Mouse (Mus musculus): Measurements from ENCODE around the gene Zglp1. TPM values are rescaled to one million over a fixed set of nuclear protein-coding genes. Genes with fewer than 3 reads are reported as not detected.

Gene Zglp1
- polyA plus RNA-seq, 1 experiment from 2014 or later = 0.78 TPM

- no peaks in the 10 kb centered on the region for H3K4me1 ChIP-seq (ENCODE audit: control insufficient read depth, insufficient read depth, low read length)
- H3K27me3 ChIP-seq (ENCODE audit: control insufficient read depth, insufficient read depth, low read depth, low read length) = peaks cover 18% of the 10 kb centered on the region
- WGBS = 93% methylated on average over 4 of the region's 4 CpGs
Observed at GRCm38 (mm10) chr9:21043563-21043962, 23.3 kb downstream of the Zglp1 start.

GRCm38 (mm10) chr9:21041308-21041707 is 25.6 kb downstream of the Zglp1 start:
- Histone ChIP-seq H3K27me3 (ENCODE audit: control insufficient read depth, insufficient read depth, low read depth, low read length) (peaks cover 41% of the 10 kb centered on the region), H3K9ac (ENCODE audit: low read depth, low read length) (no peak overlapping the region), H3K36me3 (ENCODE audit: control insufficient read depth, insufficient read depth, low read length) (no peaks in the 10 kb centered on the region), H3K4me3 (ENCODE audit: low read depth, low read length) (no peak overlapping the region), H3K27ac (ENCODE audit: low read length) (no peak overlapping the region), H3K9me3 (replicated peaks; ENCODE audit: control insufficient read depth, low read length, poor library complexity, severe bottlenecking) (no peaks in the 10 kb centered on the region), H3K4me2 (ENCODE audit: low read length) (no peak overlapping the region), H3K4me1 (ENCODE audit: control insufficient read depth, insufficient read depth, low read length) (peaks cover 18% of the 10 kb centered on the region)
- 52% methylated on average over 4 of the region's 4 CpGs for WGBS
- ATAC-seq = no peak

More at GRCm38 (mm10) chr9:21043563-21043962, 23.3 kb downstream of the Zglp1 start:
- no peak for ATAC-seq
- Histone ChIP-seq H3K9me3 (replicated peaks; ENCODE audit: control insufficient read depth, low read length, poor library complexity, severe bottlenecking) (no peaks in the 10 kb centered on the region), H3K4me3 (ENCODE audit: low read depth, low read length) (no peak overlapping the region), H3K9ac (ENCODE audit: low read depth, low read length) (no peak overlapping the region), H3K4me2 (ENCODE audit: low read length) (no peak overlapping the region), H3K27ac (ENCODE audit: low read length) (no peak overlapping the region), H3K36me3 (ENCODE audit: control insufficient read depth, insufficient read depth, low read length) (no peaks in the 10 kb centered on the region)

DNA sequence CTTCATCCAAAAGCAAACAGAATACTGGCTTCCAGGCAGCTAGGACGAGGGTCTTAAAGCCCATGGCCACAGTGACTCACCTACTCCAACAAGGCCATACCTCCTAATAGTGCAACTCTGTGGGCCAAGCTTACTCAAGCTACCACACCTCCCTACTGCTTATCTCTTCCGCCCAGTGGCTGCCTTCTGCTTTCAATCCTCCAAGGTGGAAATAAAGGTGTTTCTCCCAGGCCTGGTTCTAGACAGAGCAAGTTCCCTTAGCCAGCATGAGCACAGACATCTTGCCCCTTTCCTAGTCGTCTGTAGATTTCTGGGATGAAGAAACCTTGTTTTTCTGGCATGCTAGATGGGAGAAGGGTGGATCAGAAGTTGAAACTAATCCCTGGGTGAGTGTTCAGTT is 27.1 kb downstream of the Zglp1 start:
- peaks cover 55% of the 10 kb centered on the region for H3K27me3 ChIP-seq (ENCODE audit: control insufficient read depth, insufficient read depth, low read depth, low read length)
- no peak for ATAC-seq
- no peak overlapping the region for H3K9ac ChIP-seq (ENCODE audit: low read depth, low read length)
- H3K9me3 ChIP-seq (replicated peaks; ENCODE audit: control insufficient read depth, low read length, poor library complexity, severe bottlenecking) = no peaks in the 10 kb centered on the region
- WGBS = 70% methylated on average over 3 of the region's 3 CpGs
- H3K27ac ChIP-seq (ENCODE audit: low read length) = no peak overlapping the region
- H3K4me1 ChIP-seq (ENCODE audit: control insufficient read depth, insufficient read depth, low read length) = peaks cover 26% of the 10 kb centered on the region
- H3K4me3 ChIP-seq (ENCODE audit: low read depth, low read length) = no peak overlapping the region
- no peak overlapping the region for H3K4me2 ChIP-seq (ENCODE audit: low read length)
- H3K36me3 ChIP-seq (ENCODE audit: control insufficient read depth, insufficient read depth, low read length) = no peaks in the 10 kb centered on the region

DNA sequence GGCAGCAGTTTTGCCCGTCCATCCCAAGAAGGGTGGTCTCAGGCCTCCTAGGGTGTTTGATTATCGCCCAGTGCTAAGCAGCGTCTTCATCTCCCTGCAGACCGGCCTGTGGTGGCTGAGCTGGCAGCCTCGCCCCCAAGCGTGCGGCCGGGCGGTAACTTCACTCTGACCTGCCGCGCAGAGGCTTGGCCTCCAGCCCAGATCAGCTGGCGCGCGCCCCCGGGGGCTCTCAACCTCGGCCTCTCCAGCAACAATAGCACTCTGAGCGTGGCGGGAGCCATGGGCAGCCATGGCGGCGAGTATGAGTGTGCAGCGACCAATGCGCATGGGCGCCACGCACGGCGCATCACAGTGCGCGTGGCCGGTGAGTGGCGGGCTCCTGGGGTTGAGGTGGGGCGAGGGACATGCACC is 29.4 kb downstream of the Zglp1 start:
- no peaks in the 10 kb centered on the region for H3K36me3 ChIP-seq (ENCODE audit: control insufficient read depth, insufficient read depth, low read length)
- 1% methylated on average over 31 of the region's 31 CpGs for WGBS
- peaks cover 74% of the 10 kb centered on the region for H3K27me3 ChIP-seq (ENCODE audit: control insufficient read depth, insufficient read depth, low read depth, low read length)
- peak overlapping the region; percentile 86 for H3K4me2 ChIP-seq (ENCODE audit: low read length)
- H3K4me3 ChIP-seq (ENCODE audit: low read depth, low read length) = peak overlapping the region; percentile 57
- no peaks in the 10 kb centered on the region for H3K9me3 ChIP-seq (replicated peaks; ENCODE audit: control insufficient read depth, low read length, poor library complexity, severe bottlenecking)
- peak overlapping the region; percentile 84 for H3K9ac ChIP-seq (ENCODE audit: low read depth, low read length)
- no peak overlapping the region for H3K27ac ChIP-seq (ENCODE audit: low read length)
- H3K4me1 ChIP-seq (ENCODE audit: control insufficient read depth, insufficient read depth, low read length) = peaks cover 41% of the 10 kb centered on the region
- ATAC-seq = peak; percentile 76

- 1% methylated on average over 22 of the region's 22 CpGs for WGBS
Observed at GRCm38 (mm10) chr9:21036666-21037065, 30.2 kb downstream of the Zglp1 start.

DNA sequence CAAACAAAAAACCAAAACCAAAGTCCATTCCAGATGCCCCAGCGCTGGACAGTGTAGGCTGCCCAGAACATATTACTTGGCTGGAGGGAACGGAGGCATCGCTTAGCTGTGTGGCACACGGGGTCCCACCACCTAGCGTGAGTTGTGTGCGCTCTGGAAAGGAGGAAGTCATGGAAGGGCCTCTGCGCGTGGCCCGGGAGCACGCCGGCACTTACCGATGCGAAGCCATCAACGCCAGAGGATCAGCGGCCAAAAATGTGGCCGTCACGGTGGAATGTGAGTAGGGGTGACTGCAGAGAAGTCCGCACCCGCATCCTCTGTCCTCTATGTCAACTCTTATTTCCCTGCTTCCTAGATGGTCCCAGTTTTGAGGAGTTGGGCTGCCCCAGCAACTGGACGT is 30.7 kb downstream of the Zglp1 start:
- no peaks in the 10 kb centered on the region for H3K36me3 ChIP-seq (ENCODE audit: control insufficient read depth, insufficient read depth, low read length)
- peak overlapping the region; percentile 57 for H3K4me3 ChIP-seq (ENCODE audit: low read depth, low read length)
- H3K27me3 ChIP-seq (ENCODE audit: control insufficient read depth, insufficient read depth, low read depth, low read length) = peaks cover 81% of the 10 kb centered on the region
- peak overlapping the region; percentile 86 for H3K4me2 ChIP-seq (ENCODE audit: low read length)
- no peak for ATAC-seq
- H3K9me3 ChIP-seq (replicated peaks; ENCODE audit: control insufficient read depth, low read length, poor library complexity, severe bottlenecking) = no peaks in the 10 kb centered on the region
- no peak overlapping the region for H3K27ac ChIP-seq (ENCODE audit: low read length)
- H3K4me1 ChIP-seq (ENCODE audit: control insufficient read depth, insufficient read depth, low read length) = peaks cover 50% of the 10 kb centered on the region
- H3K9ac ChIP-seq (ENCODE audit: low read depth, low read length) = no peak overlapping the region
- 7% methylated on average over 20 of the region's 20 CpGs for WGBS

More at GRCm38 (mm10) chr9:21036666-21037065, 30.2 kb downstream of the Zglp1 start:
- H3K4me3 ChIP-seq (ENCODE audit: low read depth, low read length) = peak overlapping the region; percentile 57
- H3K4me1 ChIP-seq (ENCODE audit: control insufficient read depth, insufficient read depth, low read length) = peaks cover 49% of the 10 kb centered on the region
- H3K9me3 ChIP-seq (replicated peaks; ENCODE audit: control insufficient read depth, low read length, poor library complexity, severe bottlenecking) = no peaks in the 10 kb centered on the region
- H3K4me2 ChIP-seq (ENCODE audit: low read length) = peak overlapping the region; percentile 86
- peaks cover 81% of the 10 kb centered on the region for H3K27me3 ChIP-seq (ENCODE audit: control insufficient read depth, insufficient read depth, low read depth, low read length)
- ATAC-seq = peak; percentile 6; the same call in 1 of the 2 replicates
- H3K36me3 ChIP-seq (ENCODE audit: control insufficient read depth, insufficient read depth, low read length) = no peaks in the 10 kb centered on the region
- H3K9ac ChIP-seq (ENCODE audit: low read depth, low read length) = peak overlapping the region; percentile 84
- no peak overlapping the region for H3K27ac ChIP-seq (ENCODE audit: low read length)

GRCm38 (mm10) chr9:21035586-21035985 is 31.3 kb downstream of the Zglp1 start:
- H3K27ac ChIP-seq (ENCODE audit: low read length) = no peak overlapping the region
- H3K27me3 ChIP-seq (ENCODE audit: control insufficient read depth, insufficient read depth, low read depth, low read length) = peaks cover 79% of the 10 kb centered on the region
- no peaks in the 10 kb centered on the region for H3K9me3 ChIP-seq (replicated peaks; ENCODE audit: control insufficient read depth, low read length, poor library complexity, severe bottlenecking)
- 15% methylated on average over 9 of the region's 9 CpGs for WGBS
- no peaks in the 10 kb centered on the region for H3K36me3 ChIP-seq (ENCODE audit: control insufficient read depth, insufficient read depth, low read length)
- H3K4me3 ChIP-seq (ENCODE audit: low read depth, low read length) = peak overlapping the region; percentile 12; the same call in 1 of the 2 replicates
- peak overlapping the region; percentile 86 for H3K4me2 ChIP-seq (ENCODE audit: low read length)
- H3K4me1 ChIP-seq (ENCODE audit: control insufficient read depth, insufficient read depth, low read length) = peaks cover 53% of the 10 kb centered on the region
- H3K9ac ChIP-seq (ENCODE audit: low read depth, low read length) = 0 out of 2 replicates have a peak overlapping the region, but pooled peaks have one; percentile 5
- no peak for ATAC-seq

DNA sequence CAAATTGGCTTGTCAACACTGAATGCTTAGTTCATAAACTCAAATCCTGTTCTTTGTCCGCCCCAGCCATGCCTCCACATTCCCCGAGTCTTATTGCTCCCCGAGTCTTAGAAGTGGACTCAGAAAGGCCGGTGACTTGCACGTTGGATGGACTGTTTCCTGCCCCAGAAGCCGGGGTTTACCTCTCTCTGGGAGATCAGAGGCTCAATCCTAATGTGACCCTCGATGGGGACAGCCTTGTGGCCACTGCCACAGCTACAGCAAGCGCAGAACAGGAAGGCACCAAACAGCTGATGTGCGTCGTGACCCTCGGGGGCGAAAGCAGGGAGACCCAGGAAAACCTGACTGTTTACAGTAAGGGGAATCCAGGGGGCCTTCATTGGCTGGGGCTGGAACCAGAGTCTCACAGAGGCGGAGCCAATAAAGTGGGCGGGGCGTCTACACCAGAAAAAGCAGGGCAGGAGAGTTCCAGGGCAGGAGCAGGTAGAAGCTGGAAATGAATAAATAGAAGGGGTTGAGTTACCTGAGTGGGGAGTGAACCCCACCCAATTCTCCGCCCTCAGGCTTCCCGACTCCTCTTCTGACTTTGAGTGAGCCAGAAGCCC is 32.3 kb downstream of the Zglp1 start:
- H3K27ac ChIP-seq (ENCODE audit: low read length) = no peak overlapping the region
- H3K9me3 ChIP-seq (replicated peaks; ENCODE audit: control insufficient read depth, low read length, poor library complexity, severe bottlenecking) = no peaks in the 10 kb centered on the region
- no peaks in the 10 kb centered on the region for H3K36me3 ChIP-seq (ENCODE audit: control insufficient read depth, insufficient read depth, low read length)
- WGBS = 6% methylated on average over 17 of the region's 17 CpGs
- H3K4me1 ChIP-seq (ENCODE audit: control insufficient read depth, insufficient read depth, low read length) = peaks cover 59% of the 10 kb centered on the region
- no peak overlapping the region; the same call in 1 of the 2 replicates for H3K4me3 ChIP-seq (ENCODE audit: low read depth, low read length)
- no peak for ATAC-seq
- no peak overlapping the region for H3K9ac ChIP-seq (ENCODE audit: low read depth, low read length)
- H3K4me2 ChIP-seq (ENCODE audit: low read length) = no peak overlapping the region; the same call in 1 of the 2 replicates
- H3K27me3 ChIP-seq (ENCODE audit: control insufficient read depth, insufficient read depth, low read depth, low read length) = peaks cover 80% of the 10 kb centered on the region

DNA sequence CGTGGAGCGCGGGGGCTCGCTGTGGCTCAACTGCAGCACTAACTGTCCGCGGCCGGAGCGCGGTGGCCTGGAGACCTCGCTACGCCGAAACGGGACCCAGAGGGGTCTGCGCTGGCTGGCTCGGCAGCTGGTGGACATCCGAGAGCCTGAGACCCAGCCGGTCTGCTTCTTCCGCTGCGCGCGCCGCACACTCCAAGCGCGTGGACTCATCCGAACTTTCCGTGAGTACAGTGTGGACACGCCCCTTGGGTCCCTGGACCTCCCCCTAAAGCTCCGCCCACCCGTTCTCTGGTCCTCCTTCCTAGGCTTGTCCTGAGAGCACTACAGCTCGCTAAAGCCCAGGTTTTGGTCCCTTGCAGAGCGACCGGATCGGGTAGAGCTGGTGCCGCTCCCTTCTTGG is 33.8 kb downstream of the Zglp1 start:
- H3K4me1 ChIP-seq (ENCODE audit: control insufficient read depth, insufficient read depth, low read length) = peaks cover 58% of the 10 kb centered on the region
- H3K9ac ChIP-seq (ENCODE audit: low read depth, low read length) = no peak overlapping the region
- peak overlapping the region; percentile 54 for H3K4me3 ChIP-seq (ENCODE audit: low read depth, low read length)
- no peak for ATAC-seq
- H3K4me2 ChIP-seq (ENCODE audit: low read length) = peak overlapping the region; percentile 97
- H3K27ac ChIP-seq (ENCODE audit: low read length) = no peak overlapping the region
- H3K9me3 ChIP-seq (replicated peaks; ENCODE audit: control insufficient read depth, low read length, poor library complexity, severe bottlenecking) = no peaks in the 10 kb centered on the region
- peaks cover 79% of the 10 kb centered on the region for H3K27me3 ChIP-seq (ENCODE audit: control insufficient read depth, insufficient read depth, low read depth, low read length)
- H3K36me3 ChIP-seq (ENCODE audit: control insufficient read depth, insufficient read depth, low read length) = no peaks in the 10 kb centered on the region
- 1% methylated on average over 34 of the region's 34 CpGs for WGBS
